Mouse (Mus musculus) thymus, adult 2 months (tissue): ENCODE data around the gene Lrrc27.

ENCODE experiments used
- CTCF ChIP-seq: fragments of 200-500 bp; IDR thresholded peaks from 2 replicates; pipeline ENCODE4 v1.5.1; 2012; ENCODE audit warnings: mild to moderate bottlenecking, control low read depth, low read length, moderate library complexity, borderline replicate concordance; ENCODE audit not compliant: control insufficient read depth, poor library complexity, insufficient read depth; ENCODE audit errors: extremely low read depth
- POLR2A ChIP-seq: fragments of 200-500 bp; IDR thresholded peaks from 2 replicates; pipeline ENCODE4 v1.6.1; 2012; ENCODE audit warnings: mild to moderate bottlenecking, low read length, control low read depth, moderate library complexity; ENCODE audit not compliant: control insufficient read depth, poor library complexity, insufficient read depth; ENCODE audit errors: extremely low read depth

- no peak for TF ChIP-seq POLR2A
- no peak for TF ChIP-seq CTCF
These were observed 52.8 kb downstream of the Lrrc27 start for GRCm38 (mm10) chr7:139265634-139266033.
